Mouse (Mus musculus): ENCODE results near the gene C130032M10Rik. TPM values are rescaled to one million over a fixed set of nuclear protein-coding genes. Genes with fewer than 3 reads are reported as not detected.

C130032M10Rik gene
- polyA plus RNA-seq, 1 experiment from 2014 or later, result 0.54 TPM

DNA sequence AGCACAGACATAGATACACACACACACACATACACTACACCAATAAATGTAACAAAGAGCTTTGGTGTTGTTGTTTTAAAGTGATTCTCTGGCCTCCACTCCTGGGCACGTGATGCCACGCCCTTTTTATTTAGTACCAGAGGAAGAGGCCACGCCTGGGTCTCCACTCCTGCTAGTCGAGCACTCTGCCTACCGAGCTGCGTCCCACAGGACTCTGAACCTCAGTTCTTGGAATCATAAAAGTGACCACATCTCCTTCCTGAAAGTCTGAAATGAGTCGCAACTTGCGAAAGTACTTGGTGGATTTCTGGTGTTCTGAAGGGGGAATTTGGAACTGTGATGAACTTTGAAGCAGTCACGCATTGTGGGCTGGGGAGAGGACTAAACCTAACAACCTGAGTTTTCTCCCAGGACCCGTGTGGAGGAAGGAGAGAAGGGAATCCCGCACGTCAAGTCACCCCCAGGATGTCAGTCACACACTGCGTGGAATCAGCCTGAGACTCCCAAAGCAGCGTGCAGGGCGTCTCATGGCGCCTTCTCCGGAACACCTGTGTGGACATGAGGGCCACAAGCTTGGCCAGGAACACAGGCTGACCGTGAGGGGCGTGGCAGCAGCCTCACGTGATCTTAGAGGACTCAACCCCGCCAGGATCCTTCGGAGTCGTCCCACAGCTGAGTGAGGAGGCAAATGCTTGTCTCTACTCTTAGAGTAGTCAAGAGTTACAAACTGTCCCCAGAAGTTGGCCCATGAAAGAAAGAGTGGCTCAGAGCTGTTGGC is 27.8 kb upstream of the C130032M10Rik start:
- no peaks in the 10 kb centered on the region for H3K9me3 ChIP-seq (replicated peaks; ENCODE audit: control insufficient read depth, low read length)
- H3K4me3 ChIP-seq (ENCODE audit: low read depth, low read length), result no peak overlapping the region
- no peak overlapping the region for H3K4me2 ChIP-seq
- 78% methylated on average over 23 of the region's 23 CpGs for WGBS (ENCODE audit: insufficient replicate concordance)
- ATAC-seq (replicated peaks; ENCODE audit: insufficient number of reproducible peaks, low FRiP score, low TSS enrichment), result no peak
- no peaks in the 10 kb centered on the region for H3K27me3 ChIP-seq (ENCODE audit: control insufficient read depth, insufficient read depth, low read length)
- no peaks in the 10 kb centered on the region for H3K36me3 ChIP-seq (ENCODE audit: control insufficient read depth, insufficient read depth, low read length)
- H3K27ac ChIP-seq (ENCODE audit: low read depth, low read length), result no peak overlapping the region
- H3K4me1 ChIP-seq (ENCODE audit: control insufficient read depth, insufficient read depth, low read length), result no peaks in the 10 kb centered on the region
- no peak overlapping the region for H3K9ac ChIP-seq (ENCODE audit: low read depth, low read length)

- Histone ChIP-seq H3K9ac (ENCODE audit: low read depth, low read length) (no peak overlapping the region), H3K9me3 (replicated peaks; ENCODE audit: control insufficient read depth, low read length) (no peaks in the 10 kb centered on the region), H3K27ac (ENCODE audit: low read depth, low read length) (no peak overlapping the region), H3K36me3 (ENCODE audit: control insufficient read depth, insufficient read depth, low read length) (no peaks in the 10 kb centered on the region), H3K4me2 (no peak overlapping the region), H3K4me1 (ENCODE audit: control insufficient read depth, insufficient read depth, low read length) (no peaks in the 10 kb centered on the region), H3K27me3 (ENCODE audit: control insufficient read depth, insufficient read depth, low read length) (no peaks in the 10 kb centered on the region), H3K4me3 (ENCODE audit: low read depth, low read length) (no peak overlapping the region)
- ATAC-seq (replicated peaks; ENCODE audit: insufficient number of reproducible peaks, low FRiP score, low TSS enrichment), result no peak
- 80% methylated on average over 7 of the region's 7 CpGs for WGBS (ENCODE audit: insufficient replicate concordance)
Observed at GRCm38 (mm10) chr9:114496469-114496868, 19.0 kb upstream of the C130032M10Rik start.

- Histone ChIP-seq H3K4me1 (ENCODE audit: control insufficient read depth, insufficient read depth, low read length) (peaks cover 7% of the 10 kb centered on the region), H3K4me3 (ENCODE audit: low read depth, low read length) (no peak overlapping the region), H3K27me3 (ENCODE audit: control insufficient read depth, insufficient read depth, low read length) (no peaks in the 10 kb centered on the region), H3K36me3 (ENCODE audit: control insufficient read depth, insufficient read depth, low read length) (no peaks in the 10 kb centered on the region), H3K9me3 (replicated peaks; ENCODE audit: control insufficient read depth, low read length) (no peaks in the 10 kb centered on the region), H3K4me2 (peak overlapping the region; percentile 52), H3K9ac (ENCODE audit: low read depth, low read length) (no peak overlapping the region), H3K27ac (ENCODE audit: low read depth, low read length) (no peak overlapping the region)
- WGBS (ENCODE audit: insufficient replicate concordance), result 7% methylated on average over 11 of the region's 11 CpGs
- ATAC-seq (replicated peaks; ENCODE audit: insufficient number of reproducible peaks, low FRiP score, low TSS enrichment), result no peak; the same call in 1 of the 2 replicates
Observed at GRCm38 (mm10) chr9:114498218-114498617, 17.3 kb upstream of the C130032M10Rik start.

- Histone ChIP-seq H3K36me3 (ENCODE audit: control insufficient read depth, insufficient read depth, low read length) (no peaks in the 10 kb centered on the region), H3K4me1 (ENCODE audit: control insufficient read depth, insufficient read depth, low read length) (peaks cover 7% of the 10 kb centered on the region), H3K9me3 (replicated peaks; ENCODE audit: control insufficient read depth, low read length) (no peaks in the 10 kb centered on the region), H3K4me3 (ENCODE audit: low read depth, low read length) (no peak overlapping the region), H3K27me3 (ENCODE audit: control insufficient read depth, insufficient read depth, low read length) (no peaks in the 10 kb centered on the region), H3K9ac (ENCODE audit: low read depth, low read length) (no peak overlapping the region), H3K27ac (ENCODE audit: low read depth, low read length) (no peak overlapping the region), H3K4me2 (no peak overlapping the region)
- WGBS (ENCODE audit: insufficient replicate concordance), result 17% methylated on average over 15 of the region's 15 CpGs
- 0 out of 2 replicates have a peak, but pooled peaks have one; percentile 37 for ATAC-seq (replicated peaks; ENCODE audit: insufficient number of reproducible peaks, low FRiP score, low TSS enrichment)
Observed at GRCm38 (mm10) chr9:114499783-114500515, 15.5 kb upstream of the C130032M10Rik start.

GRCm38 (mm10) chr9:114501111-114501510 is 14.4 kb upstream of the C130032M10Rik start:
- no peak overlapping the region for H3K27ac ChIP-seq (ENCODE audit: low read depth, low read length)
- no peaks in the 10 kb centered on the region for H3K36me3 ChIP-seq (ENCODE audit: control insufficient read depth, insufficient read depth, low read length)
- H3K9me3 ChIP-seq (replicated peaks; ENCODE audit: control insufficient read depth, low read length), result no peaks in the 10 kb centered on the region
- no peak overlapping the region for H3K4me2 ChIP-seq
- peaks cover 7% of the 10 kb centered on the region for H3K4me1 ChIP-seq (ENCODE audit: control insufficient read depth, insufficient read depth, low read length)
- no peaks in the 10 kb centered on the region for H3K27me3 ChIP-seq (ENCODE audit: control insufficient read depth, insufficient read depth, low read length)
- no peak overlapping the region for H3K9ac ChIP-seq (ENCODE audit: low read depth, low read length)
- WGBS (ENCODE audit: insufficient replicate concordance), result 85% methylated on average over 7 of the region's 7 CpGs
- no peak for ATAC-seq (replicated peaks; ENCODE audit: insufficient number of reproducible peaks, low FRiP score, low TSS enrichment)
- H3K4me3 ChIP-seq (ENCODE audit: low read depth, low read length), result no peak overlapping the region

GRCm38 (mm10) chr9:114501913-114502312 is 13.6 kb upstream of the C130032M10Rik start:
- no peak overlapping the region for H3K9ac ChIP-seq (ENCODE audit: low read depth, low read length)
- H3K4me2 ChIP-seq, result no peak overlapping the region
- WGBS (ENCODE audit: insufficient replicate concordance), result 90% methylated on average over 11 of the region's 11 CpGs
- no peak for ATAC-seq (replicated peaks; ENCODE audit: insufficient number of reproducible peaks, low FRiP score, low TSS enrichment)
- no peak overlapping the region for H3K27ac ChIP-seq (ENCODE audit: low read depth, low read length)
- H3K27me3 ChIP-seq (ENCODE audit: control insufficient read depth, insufficient read depth, low read length), result no peaks in the 10 kb centered on the region
- H3K36me3 ChIP-seq (ENCODE audit: control insufficient read depth, insufficient read depth, low read length), result no peaks in the 10 kb centered on the region
- no peaks in the 10 kb centered on the region for H3K9me3 ChIP-seq (replicated peaks; ENCODE audit: control insufficient read depth, low read length)
- no peak overlapping the region for H3K4me3 ChIP-seq (ENCODE audit: low read depth, low read length)
- H3K4me1 ChIP-seq (ENCODE audit: control insufficient read depth, insufficient read depth, low read length), result peaks cover 7% of the 10 kb centered on the region

GRCm38 (mm10) chr9:114502711-114503427 is 12.6 kb upstream of the C130032M10Rik start:
- 37% methylated on average over 15 of the region's 15 CpGs for WGBS (ENCODE audit: insufficient replicate concordance)
- H3K4me3 ChIP-seq (ENCODE audit: low read depth, low read length), result no peak overlapping the region

DNA sequence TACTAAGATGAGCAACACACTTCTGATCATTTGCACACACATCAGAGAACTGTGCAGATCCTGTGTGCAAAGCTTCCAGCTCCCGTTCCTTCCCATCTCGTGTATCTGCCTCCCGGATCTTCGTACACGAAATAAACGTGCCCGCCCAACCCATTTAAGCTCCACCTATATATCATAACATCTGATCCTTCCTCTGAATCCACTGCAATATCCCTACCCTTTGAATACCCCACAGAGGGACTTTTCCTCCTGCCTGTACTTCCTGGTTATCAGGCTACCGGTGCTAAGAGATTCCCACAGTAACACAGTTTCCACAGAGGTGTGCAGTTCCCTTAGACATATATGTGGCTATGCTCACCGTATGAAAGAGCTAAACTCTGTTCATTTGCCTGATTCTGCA is 10.7 kb upstream of the C130032M10Rik start, which contains the start of gene Ccr4:
TSS of gene Ccr4 (minus strand) at position 101 of the 400 bp plus-strand sequence.
- no peaks in the 10 kb centered on the region for H3K36me3 ChIP-seq (ENCODE audit: control insufficient read depth, insufficient read depth, low read length)

More at GRCm38 (mm10) chr9:114502711-114503427, 12.6 kb upstream of the C130032M10Rik start:
- Histone ChIP-seq H3K9me3 (replicated peaks; ENCODE audit: control insufficient read depth, low read length) (no peaks in the 10 kb centered on the region), H3K9ac (ENCODE audit: low read depth, low read length) (peak overlapping the region; percentile 29), H3K4me1 (ENCODE audit: control insufficient read depth, insufficient read depth, low read length) (peaks cover 7% of the 10 kb centered on the region), H3K27me3 (ENCODE audit: control insufficient read depth, insufficient read depth, low read length) (no peaks in the 10 kb centered on the region), H3K4me2 (peak overlapping the region; percentile 19; the same call in 1 of the 2 replicates), H3K36me3 (ENCODE audit: control insufficient read depth, insufficient read depth, low read length) (no peaks in the 10 kb centered on the region), H3K27ac (ENCODE audit: low read depth, low read length) (no peak overlapping the region)
- no peak for ATAC-seq (replicated peaks; ENCODE audit: insufficient number of reproducible peaks, low FRiP score, low TSS enrichment)

More for the DNA sequence above, 10.7 kb upstream of the C130032M10Rik start, which contains the start of gene Ccr4:
- H3K4me1 ChIP-seq (ENCODE audit: control insufficient read depth, insufficient read depth, low read length), result peaks cover 7% of the 10 kb centered on the region
- no peak for ATAC-seq (replicated peaks; ENCODE audit: insufficient number of reproducible peaks, low FRiP score, low TSS enrichment)
- no peak within 1 kb of the TSS for H3K9ac ChIP-seq (ENCODE audit: low read depth, low read length)
- no peak within 1 kb of the TSS for H3K4me3 ChIP-seq (ENCODE audit: low read depth, low read length)
- WGBS (ENCODE audit: insufficient replicate concordance), result 85% methylated on average over 9 of the region's 9 CpGs
- no peak within 1 kb of the TSS for H3K27ac ChIP-seq (ENCODE audit: low read depth, low read length)
- no peaks in the 10 kb centered on the region for H3K9me3 ChIP-seq (replicated peaks; ENCODE audit: control insufficient read depth, low read length)
- no peak within 1 kb of the TSS for H3K4me2 ChIP-seq
- H3K27me3 ChIP-seq (ENCODE audit: control insufficient read depth, insufficient read depth, low read length), result no peaks in the 10 kb centered on the region

Measured in heart, embryonic 11.5 days (tissue).